Mouse (Mus musculus) adrenal gland, adult 18-20 months (tissue): ENCODE data around the gene Plekha6. TPM values are rescaled to one million over a fixed set of nuclear protein-coding genes. Genes with fewer than 3 reads are reported as not detected.
A peak's percentile ranks its signal among the peaks of the same experiment; 100 is the strongest.

ENCODE experiments used
- DNase-seq, 2 experiments: peaks; one replicate each; pipeline ENCODE4 v3.0.0; 2021 to 2022; ENCODE audit warnings: low spot score in 2 of 2
- long read RNA-seq, 2 experiments: library from polyadenylated mRNA; stranded (forward); transcript quantifications; one replicate each; pipeline ENCODE4 v2.0.0; 2021
- total RNA-seq, 2 experiments: library from RNA; stranded (reverse); gene quantifications; 1 replicate in 1 of 2; 2 replicates in 1 of 2; pipeline ENCODE4 v1.2.3; 2021

Gene Plekha6
- 10 to 100 TPM in 1 of 2 experiments, 1 to 10 TPM in 1; 9.0 to 17.9 TPM for total RNA-seq
- long read RNA-seq, experiment 1, partial matches to known transcripts = 0 of 4 reads
- long read RNA-seq, experiment 1, other reads (novel, unspliced or antisense) = 4 of 4 reads
- long read RNA-seq, experiment 2, partial matches to known transcripts = 1 of 4 reads
- long read RNA-seq, experiment 2, other reads (novel, unspliced or antisense) = 3 of 4 reads

GRCm38 (mm10) chr1:133163820-133164431 is at the start of gene Plekha6:
TSS of gene Plekha6 (plus strand) at chr1:133164210.
- peak in 1 of 2 experiments; percentile 42 for DNase-seq

- DNase-seq = no peak
Measured at GRCm38 (mm10) chr1:133116108-133116507, 47.9 kb upstream of the Plekha6 start.

- no peak for DNase-seq
Measured at GRCm38 (mm10) chr1:133118127-133118526, 45.9 kb upstream of the Plekha6 start.

GRCm38 (mm10) chr1:133118844-133119243 is 45.2 kb upstream of the Plekha6 start:
- DNase-seq = no peak

GRCm38 (mm10) chr1:133119931-133120712 is 43.9 kb upstream of the Plekha6 start:
- peak in 1 of 2 experiments; percentile 25 for DNase-seq

- DNase-seq = no peak
Measured at GRCm38 (mm10) chr1:133121246-133121645, 42.8 kb upstream of the Plekha6 start.

- no peak for DNase-seq
Measured at GRCm38 (mm10) chr1:133124137-133124536, 39.9 kb upstream of the Plekha6 start.

- DNase-seq = no peak
Measured at GRCm38 (mm10) chr1:133125640-133126364, 38.2 kb upstream of the Plekha6 start.

- DNase-seq = no peak
Measured at GRCm38 (mm10) chr1:133126365-133126740, 37.7 kb upstream of the Plekha6 start.

- DNase-seq = no peak
Measured at GRCm38 (mm10) chr1:133127328-133127727, 36.7 kb upstream of the Plekha6 start.

- DNase-seq = no peak
Measured at GRCm38 (mm10) chr1:133129471-133130221, 34.4 kb upstream of the Plekha6 start.

- DNase-seq = peak; percentile 94
Measured at GRCm38 (mm10) chr1:133130638-133131560, 33.1 kb upstream of the Plekha6 start, which contains the start of gene Ppp1r15b. TSS of gene Ppp1r15b (plus strand) at chr1:133131143.

GRCm38 (mm10) chr1:133131561-133131905 is 32.5 kb upstream of the Plekha6 start:
- no peak for DNase-seq

GRCm38 (mm10) chr1:133131936-133132335 is 32.1 kb upstream of the Plekha6 start:
- peak; percentile 29 to 31 for DNase-seq

GRCm38 (mm10) chr1:133132388-133133326 is 31.4 kb upstream of the Plekha6 start:
- DNase-seq = peak; percentile 24 to 30

- no peak for DNase-seq
Measured at GRCm38 (mm10) chr1:133133425-133133824, 30.6 kb upstream of the Plekha6 start.

- DNase-seq = no peak
Measured at GRCm38 (mm10) chr1:133134071-133134470, 29.9 kb upstream of the Plekha6 start.

GRCm38 (mm10) chr1:133134881-133135280 is 29.1 kb upstream of the Plekha6 start:
- peak in 1 of 2 experiments; percentile 29 for DNase-seq
